Mouse (Mus musculus): Measurements from ENCODE around the gene Tulp1.
A peak's percentile ranks its signal among the peaks of the same experiment; 100 is the strongest.
"Not testable (repeated sequence)": the region's sequence is repeated elsewhere in the genome, so short reads cannot be mapped to it uniquely, and the experiment has no call there.

Gene Tulp1

DNA sequence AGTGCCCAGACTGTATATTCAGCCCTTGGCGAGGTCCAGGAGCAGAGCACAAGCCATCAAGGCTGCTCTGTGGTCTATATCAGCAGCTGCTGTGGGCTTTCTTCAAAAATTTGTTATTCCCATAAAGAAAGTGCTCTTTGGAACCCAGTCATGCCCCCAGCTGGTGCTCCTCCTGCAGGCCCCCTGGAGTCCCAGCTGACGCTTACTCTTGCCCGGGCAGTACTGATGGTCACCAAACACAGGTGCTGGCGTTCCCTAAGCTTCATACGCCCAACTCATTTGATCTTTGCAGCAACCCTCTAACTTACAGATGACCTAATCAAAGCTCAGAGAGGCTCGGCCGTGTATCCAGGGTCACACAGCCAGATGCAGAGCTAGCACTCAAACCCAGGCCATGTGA is 27.5 kb downstream of the Tulp1 start:
- DNase-seq (ENCODE audit: low spot score): no peak

GRCm38 (mm10) chr17:28335267-28335666 is 29.8 kb downstream of the Tulp1 start:
- DNase-seq (ENCODE audit: low spot score): no peak

DNA sequence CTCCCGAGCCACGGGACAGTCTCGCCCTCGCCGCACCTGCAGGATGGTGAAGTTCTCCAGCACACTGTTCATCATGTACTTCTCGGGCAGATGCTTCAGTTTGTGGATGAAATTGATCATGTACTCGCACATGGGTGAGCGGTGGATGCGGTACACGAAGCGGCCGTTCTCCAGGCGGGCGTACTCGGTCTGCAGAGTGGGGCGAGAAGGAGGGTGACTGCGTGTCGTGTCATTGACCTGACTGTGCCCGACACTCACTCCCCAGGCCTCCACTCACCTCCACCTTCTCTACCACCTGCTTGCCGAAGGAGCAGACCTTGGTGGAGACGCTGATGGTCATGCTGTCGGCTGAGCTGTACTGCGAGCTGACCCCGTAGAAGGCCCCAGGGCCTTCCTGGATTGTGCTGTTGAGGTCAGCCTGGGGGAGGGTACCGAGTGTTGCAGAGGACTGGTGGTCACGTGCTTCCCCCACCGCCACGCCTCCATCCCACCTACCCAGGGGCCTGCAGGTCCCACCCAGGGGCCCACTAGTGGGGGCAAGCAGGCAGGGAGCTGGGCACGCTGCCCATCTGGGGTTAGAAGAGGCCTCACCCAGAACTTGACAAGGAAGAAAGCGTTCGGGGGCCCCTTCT is 32.0 kb downstream of the Tulp1 start:
- DNase-seq (ENCODE audit: low spot score): peak; percentile 28

- peak; percentile 26 for DNase-seq (ENCODE audit: low spot score)
These were observed 32.7 kb downstream of the Tulp1 start for GRCm38 (mm10) chr17:28332113-28332914.

GRCm38 (mm10) chr17:28331241-28332112 is 33.5 kb downstream of the Tulp1 start:
- peak; percentile 45 for DNase-seq (ENCODE audit: low spot score)

- DNase-seq (ENCODE audit: low spot score): not testable (repeated sequence)
These were observed 34.4 kb downstream of the Tulp1 start for GRCm38 (mm10) chr17:28330590-28330989.

- no peak for DNase-seq (ENCODE audit: low spot score)
These were observed 34.8 kb downstream of the Tulp1 start for GRCm38 (mm10) chr17:28330232-28330546.

DNA sequence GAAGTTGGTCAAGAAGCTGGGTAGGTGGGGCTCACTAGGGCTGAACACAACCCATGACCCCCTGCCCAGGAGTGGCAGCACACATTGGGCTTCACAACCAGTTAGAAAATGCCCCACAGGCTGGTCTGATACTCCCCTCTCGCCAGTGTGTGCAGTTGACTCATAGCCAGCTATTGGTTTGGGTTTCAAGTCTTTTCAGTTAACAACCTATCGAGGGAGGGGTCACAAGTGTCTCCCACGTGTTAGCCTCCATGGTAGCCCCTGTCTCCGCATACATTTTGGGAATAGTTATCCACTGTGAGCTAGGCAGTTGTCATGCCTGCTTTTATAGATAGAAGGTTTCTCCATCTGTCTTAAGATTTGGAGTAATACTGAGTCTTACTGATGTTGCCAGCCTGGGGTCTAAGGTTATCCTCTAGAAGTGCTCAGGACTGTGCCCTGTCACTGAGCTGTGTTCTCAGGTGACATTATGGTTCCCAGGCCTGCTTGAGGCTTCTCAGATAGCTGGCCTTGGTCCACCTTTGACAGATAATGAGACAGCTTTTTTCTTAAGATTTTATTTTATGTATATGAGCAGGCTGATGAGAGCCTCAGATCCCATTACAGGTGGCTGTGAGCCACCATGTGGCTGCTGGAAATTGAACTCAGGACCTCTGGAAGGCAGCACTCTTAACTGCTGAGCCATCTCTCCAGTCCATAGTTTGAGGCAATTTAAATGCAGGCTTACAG is 35.4 kb downstream of the Tulp1 start:
- peak; percentile 17 for DNase-seq (ENCODE audit: low spot score)

GRCm38 (mm10) chr17:28328946-28329345 is 36.1 kb downstream of the Tulp1 start:
- peak; percentile 23 for DNase-seq (ENCODE audit: low spot score)

DNA sequence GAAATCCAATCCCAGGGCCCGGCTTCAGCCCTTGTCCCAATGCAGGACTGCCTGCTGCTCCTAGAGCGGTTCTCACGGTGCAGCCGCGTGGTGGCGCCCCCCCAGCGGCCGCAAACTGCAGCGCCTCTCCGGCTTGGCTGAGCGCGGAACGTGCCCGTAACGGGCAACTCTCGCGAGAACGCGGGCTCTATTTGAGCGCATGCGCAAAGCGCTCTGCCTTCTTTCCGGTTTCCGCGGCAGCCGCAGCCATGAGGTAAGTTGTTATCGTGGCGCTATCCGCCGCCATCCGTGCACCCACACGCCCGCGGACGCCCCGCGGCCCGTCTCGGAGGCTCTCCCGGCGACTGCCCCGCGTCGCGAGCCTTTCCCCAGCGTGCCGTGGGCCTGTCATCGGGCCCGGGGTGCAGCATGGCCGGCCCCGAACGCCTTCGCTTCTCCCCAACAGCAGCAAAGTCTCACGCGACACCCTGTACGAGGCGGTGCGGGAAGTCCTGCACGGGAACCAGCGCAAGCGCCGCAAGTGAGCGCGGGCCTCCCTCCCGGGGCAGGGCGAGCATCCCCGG is 36.6 kb downstream of the Tulp1 start, which contains the start of gene Rpl10a:
TSS of gene Rpl10a (plus strand) at position 106 of the 563 bp plus-strand sequence.
- DNase-seq (ENCODE audit: low spot score): peak; percentile 96

GRCm38 (mm10) chr17:28327673-28328325 is 37.2 kb downstream of the Tulp1 start:
- DNase-seq (ENCODE audit: low spot score): no peak

DNA sequence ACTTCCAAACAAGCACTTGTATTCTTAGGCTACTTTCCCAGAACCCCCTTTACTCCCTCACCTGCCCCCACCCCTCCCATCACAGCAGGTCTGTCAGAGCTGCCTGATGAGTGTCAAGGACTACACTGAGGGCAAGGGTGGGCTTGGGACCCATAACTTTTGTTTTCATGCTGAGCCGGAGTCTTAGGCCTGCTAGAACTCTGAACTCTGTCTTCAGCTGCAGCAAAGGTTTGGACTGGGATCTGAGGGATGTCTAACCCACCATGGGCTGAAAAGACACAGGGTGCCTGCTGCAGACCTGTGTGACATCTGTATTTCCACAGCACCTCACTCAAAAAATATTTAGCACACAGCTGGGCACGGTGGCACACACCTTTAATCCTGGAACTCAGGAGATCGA is 38.1 kb downstream of the Tulp1 start:
- no peak for DNase-seq (ENCODE audit: low spot score)

- no peak for DNase-seq (ENCODE audit: low spot score)
These were observed 39.3 kb downstream of the Tulp1 start for GRCm38 (mm10) chr17:28325751-28326150.

GRCm38 (mm10) chr17:28324416-28324815 is 40.6 kb downstream of the Tulp1 start:
- not testable (repeated sequence) for DNase-seq (ENCODE audit: low spot score)

- no peak for DNase-seq (ENCODE audit: low spot score)
These were observed 41.2 kb downstream of the Tulp1 start for GRCm38 (mm10) chr17:28323786-28324185.

- no peak for DNase-seq (ENCODE audit: low spot score)
These were observed 43.3 kb downstream of the Tulp1 start for GRCm38 (mm10) chr17:28321700-28322099.

DNA sequence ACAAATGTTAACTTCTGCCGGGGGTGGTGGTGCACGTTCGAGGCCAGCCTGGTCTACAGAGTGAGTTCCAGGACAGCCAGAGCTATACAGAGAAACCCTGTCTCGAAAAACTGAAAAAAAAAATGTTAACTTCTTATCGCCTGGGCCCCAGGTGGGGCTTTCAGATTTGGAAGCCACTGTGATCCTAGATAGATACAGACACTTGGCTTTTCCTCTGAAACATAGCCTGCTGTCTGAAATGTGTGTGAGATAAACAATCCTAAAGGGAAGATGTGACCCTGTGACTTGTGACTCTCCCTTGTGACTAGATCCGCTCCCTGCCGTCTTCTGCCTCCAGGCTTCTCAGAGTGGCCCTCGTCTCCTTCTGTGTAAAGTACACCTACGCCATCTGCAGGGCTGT is 47.3 kb downstream of the Tulp1 start:
- no peak for DNase-seq (ENCODE audit: low spot score)

GRCm38 (mm10) chr17:28317091-28317490 is 47.9 kb downstream of the Tulp1 start:
- no peak for DNase-seq (ENCODE audit: low spot score)

GRCm38 (mm10) chr17:28316476-28316875 is 48.5 kb downstream of the Tulp1 start:
- DNase-seq (ENCODE audit: low spot score): no peak

DNA sequence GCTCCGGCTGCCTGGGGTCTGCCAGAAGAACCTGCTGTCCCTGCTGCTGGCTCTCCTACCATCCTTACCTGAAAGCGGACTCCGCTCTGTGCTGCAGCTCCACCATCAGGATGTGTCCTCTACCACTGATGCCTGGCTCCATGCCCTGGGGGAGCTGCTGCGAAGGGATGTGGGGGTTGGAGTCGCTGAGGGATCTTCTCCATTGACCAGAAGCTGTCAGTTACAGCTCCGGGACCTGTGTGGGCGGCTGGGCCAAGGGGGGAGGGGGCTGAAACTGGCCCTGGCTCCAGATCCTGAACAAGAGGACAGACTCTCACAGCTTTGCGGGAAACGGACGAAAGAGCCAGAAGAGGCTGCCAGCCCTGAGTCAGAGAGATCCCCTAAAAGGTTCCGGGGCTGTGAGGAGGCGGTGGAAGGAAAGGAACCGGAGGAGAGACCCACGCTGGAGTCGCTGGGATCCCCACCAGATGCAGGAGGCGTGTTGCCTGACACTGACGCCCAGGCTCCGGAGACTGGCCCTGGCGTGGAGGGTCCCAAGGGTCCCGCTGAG is 49.3 kb downstream of the Tulp1 start:
- DNase-seq (ENCODE audit: low spot score): no peak

GRCm38 (mm10) chr17:28313880-28314225 is 51.2 kb downstream of the Tulp1 start:
- no peak for DNase-seq (ENCODE audit: low spot score)
